Mouse (Mus musculus) kidney, adult 2 months (tissue): ENCODE measurements around the gene Bsdc1.
"Not testable (repeated sequence)": the region's sequence is repeated elsewhere in the genome, so short reads cannot be mapped to it uniquely, and the experiment has no call there.

ENCODE experiments used
- CTCF ChIP-seq: fragments of 200-500 bp; conservative IDR thresholded peaks from 2 replicates; pipeline ENCODE4 v1.5.1; 2011; ENCODE audit warnings: low read depth, mild to moderate bottlenecking, control low read depth, low read length, moderate library complexity, mixed read lengths; ENCODE audit not compliant: insufficient read depth, insufficient read length
- POLR2A ChIP-seq: fragments of 200-500 bp; IDR thresholded peaks from one replicate; pipeline ENCODE4 v1.6.1; 2011; ENCODE audit warnings: low read depth, low read length, control low read depth

- not testable (repeated sequence) for TF ChIP-seq CTCF, POLR2A
These were observed 4.1 kb upstream of the Bsdc1 start for GRCm38 (mm10) chr4:129457311-129457710.
